Mouse (Mus musculus) heart, embryonic 13.5 days (tissue): ENCODE data around the gene Galr3. TPM values are rescaled to one million over a fixed set of nuclear protein-coding genes. Genes with fewer than 3 reads are reported as not detected.
"Not testable (repeated sequence)": the region's sequence is repeated elsewhere in the genome, so short reads cannot be mapped to it uniquely, and the experiment has no call there.

Source experiments
- ATAC-seq: fragments of 200-750 bp; cut with Nextera tagmentation; 2 replicates; pipeline ENCODE4 v1.8.0; 2017; ENCODE audit warnings: moderate TSS enrichment; ENCODE audit not compliant: insufficient number of reproducible peaks, low FRiP score, low TSS enrichment; ENCODE audit errors: extremely low read depth
- H3K27ac ChIP-seq: fragments of 300-500 bp; sonication (generic); replicated peaks from 2 replicates; pipeline ENCODE4 v1.5.1; 2015; ENCODE audit warnings: moderate library complexity, mild to moderate bottlenecking, inconsistent platforms
- H3K27me3 ChIP-seq: fragments of 300-500 bp; sonication (generic); replicated peaks from 2 replicates; pipeline ENCODE4 v1.6.1; 2015; ENCODE audit warnings: mild to moderate bottlenecking, inconsistent platforms
- H3K36me3 ChIP-seq: fragments of 300-500 bp; sonication (generic); 2 replicates; pipeline ENCODE4 v1.6.1; 2015; ENCODE audit warnings: mild to moderate bottlenecking, inconsistent platforms
- H3K4me1 ChIP-seq: fragments of 300-500 bp; sonication (generic); 2 replicates; pipeline ENCODE4 v1.6.1; 2015; ENCODE audit warnings: inconsistent platforms
- H3K4me2 ChIP-seq: fragments of 300-500 bp; sonication (generic); 2 replicates; pipeline ENCODE4 v1.6.1; 2015; ENCODE audit warnings: inconsistent platforms, mild to moderate bottlenecking, moderate library complexity
- H3K4me3 ChIP-seq: fragments of 300-500 bp; sonication (generic); 2 replicates; pipeline ENCODE4 v1.5.1; 2015; ENCODE audit warnings: moderate library complexity, mild to moderate bottlenecking, inconsistent platforms
- H3K9ac ChIP-seq: fragments of 300-500 bp; sonication (generic); 2 replicates; pipeline ENCODE4 v1.6.1; 2015; ENCODE audit warnings: inconsistent platforms, mild to moderate bottlenecking, moderate library complexity
- H3K9me3 ChIP-seq: fragments of 300-500 bp; sonication (generic); 2 replicates; pipeline ENCODE4 v1.6.1; 2016; ENCODE audit warnings: inconsistent platforms
- WGBS: fragments of 180-500 bp; shearing (Covaris S2); methylation state at CpG from one replicate; pipeline ENCODE4 v1.1.7; 2015; ENCODE audit warnings: mixed read lengths; 5-methylcytosine and 5-hydroxymethylcytosine counted together
- polyA plus RNA-seq: library from polyadenylated mRNA; unstranded; fragments of >200 nt; fragmentation: Nextera tagmentation; extraction: Ambion mirVana; gene quantifications from 2 replicates; pipeline ENCODE4 v1.2.1, GENCODE M21; 2015

Gene Galr3
- polyA plus RNA-seq, 1 experiment from 2014 or later, result not detected

GRCm38 (mm10) chr15:79026511-79027290 is 15.0 kb upstream of the Galr3 start:
- H3K4me1 ChIP-seq, result peaks cover 52% of the 10 kb centered on the region
- H3K9me3 ChIP-seq, result no peaks in the 10 kb centered on the region
- peak overlapping the region; percentile 77; the same call in 1 of the 2 replicates for H3K4me3 ChIP-seq
- peak overlapping the region; percentile 98 for H3K4me2 ChIP-seq
- H3K27me3 ChIP-seq, result peaks cover 15% of the 10 kb centered on the region
- H3K9ac ChIP-seq, result peak overlapping the region; percentile 99
- ATAC-seq, result no peak
- H3K36me3 ChIP-seq, result no peaks in the 10 kb centered on the region
- 41% methylated on average over 14 of the region's 14 CpGs for WGBS
- no peak overlapping the region for H3K27ac ChIP-seq

GRCm38 (mm10) chr15:79027291-79028205 is 14.1 kb upstream of the Galr3 start:
- Histone ChIP-seq H3K4me1 (peaks cover 51% of the 10 kb centered on the region), H3K27ac (peak overlapping the region; percentile 97), H3K4me2 (peak overlapping the region; percentile 98), H3K27me3 (peaks cover 15% of the 10 kb centered on the region), H3K36me3 (no peaks in the 10 kb centered on the region), H3K9me3 (no peaks in the 10 kb centered on the region), H3K9ac (peak overlapping the region; percentile 99), H3K4me3 (peak overlapping the region; percentile 77)
- ATAC-seq, result no peak
- 5% methylated on average over 44 of the region's 46 CpGs for WGBS

GRCm38 (mm10) chr15:79028237-79028738 is 13.4 kb upstream of the Galr3 start, which contains the start of gene H1f0:
Gene H1f0 (plus strand): TSS chr15:79028450.
- Histone ChIP-seq H3K9ac (peak within 1 kb of the TSS; percentile 99), H3K4me2 (peak within 1 kb of the TSS; percentile 98), H3K27ac (peak within 1 kb of the TSS; percentile 97), H3K4me1 (peaks cover 44% of the 10 kb centered on the region), H3K27me3 (peaks cover 15% of the 10 kb centered on the region), H3K36me3 (no peaks in the 10 kb centered on the region), H3K4me3 (peak within 1 kb of the TSS; percentile 77), H3K9me3 (no peaks in the 10 kb centered on the region)
- peak; percentile 52; the same call in 1 of the 2 replicates for ATAC-seq
- under 1% methylated on average over 50 of the region's 58 CpGs for WGBS

- Histone ChIP-seq H3K27ac (peak overlapping the region; percentile 97), H3K4me1 (peaks cover 44% of the 10 kb centered on the region), H3K9ac (peak overlapping the region; percentile 99), H3K4me2 (peak overlapping the region; percentile 98), H3K36me3 (no peaks in the 10 kb centered on the region), H3K27me3 (peaks cover 11% of the 10 kb centered on the region), H3K4me3 (peak overlapping the region; percentile 77), H3K9me3 (no peaks in the 10 kb centered on the region)
- no peak for ATAC-seq
- 25% methylated on average over 16 of the region's 16 CpGs for WGBS
Measured at GRCm38 (mm10) chr15:79028823-79029484, 12.7 kb upstream of the Galr3 start.

GRCm38 (mm10) chr15:79029519-79030241 is 12.0 kb upstream of the Galr3 start:
- Histone ChIP-seq H3K27ac (peak overlapping the region; percentile 72), H3K36me3 (no peaks in the 10 kb centered on the region), H3K27me3 (peaks cover 7% of the 10 kb centered on the region), H3K9ac (peak overlapping the region; percentile 99), H3K9me3 (no peaks in the 10 kb centered on the region), H3K4me1 (peaks cover 44% of the 10 kb centered on the region), H3K4me2 (peak overlapping the region; percentile 98), H3K4me3 (peak overlapping the region; percentile 77)
- no peak for ATAC-seq
- 7% methylated on average over 11 of the region's 11 CpGs for WGBS

- peaks cover 36% of the 10 kb centered on the region for H3K4me1 ChIP-seq
- peak overlapping the region; percentile 98 for H3K4me2 ChIP-seq
- peak overlapping the region; percentile 99 for H3K9ac ChIP-seq
- ATAC-seq, result peak; percentile 74
- peak overlapping the region; percentile 77 for H3K4me3 ChIP-seq
- WGBS, result 1% methylated on average over 52 of the region's 52 CpGs
- H3K27ac ChIP-seq, result peak overlapping the region; percentile 72
- no peaks in the 10 kb centered on the region for H3K9me3 ChIP-seq
- no peaks in the 10 kb centered on the region; the same call in 1 of the 2 replicates for H3K27me3 ChIP-seq
- H3K36me3 ChIP-seq, result peaks cover under 1% of the 10 kb centered on the region; the same call in 1 of the 2 replicates
Measured at GRCm38 (mm10) chr15:79030551-79031435, 10.9 kb upstream of the Galr3 start.

- ATAC-seq, H3K27me3 ChIP-seq, H3K27ac ChIP-seq, H3K4me2 ChIP-seq, H3K36me3 ChIP-seq, H3K4me3 ChIP-seq, H3K9me3 ChIP-seq, H3K9ac ChIP-seq: not testable (repeated sequence)
- peaks cover 31% of the 10 kb centered on the region for H3K4me1 ChIP-seq
- WGBS, result 74% methylated on average over 5 of the region's 5 CpGs
Measured at GRCm38 (mm10) chr15:79031908-79032307, 9.8 kb upstream of the Galr3 start.

GRCm38 (mm10) chr15:79037913-79038328 is 3.8 kb upstream of the Galr3 start:
- H3K27me3 ChIP-seq, result peaks cover 50% of the 10 kb centered on the region
- no peak for ATAC-seq
- H3K9me3 ChIP-seq, result no peaks in the 10 kb centered on the region
- H3K27ac ChIP-seq, result no peak overlapping the region
- H3K9ac ChIP-seq, result 0 out of 2 replicates have a peak overlapping the region, but pooled peaks have one; percentile 58
- H3K4me3 ChIP-seq, result peak overlapping the region; percentile 10; the same call in 1 of the 2 replicates
- peaks cover 6% of the 10 kb centered on the region for H3K36me3 ChIP-seq
- H3K4me2 ChIP-seq, result peak overlapping the region; percentile 55
- WGBS, result 6% methylated on average over 14 of the region's 14 CpGs
- H3K4me1 ChIP-seq, result peaks cover 29% of the 10 kb centered on the region

- no peak overlapping the region for H3K9ac ChIP-seq
- H3K4me1 ChIP-seq, result peaks cover 33% of the 10 kb centered on the region
- H3K27me3 ChIP-seq, result peaks cover 54% of the 10 kb centered on the region
- no peaks in the 10 kb centered on the region for H3K9me3 ChIP-seq
- peaks cover 6% of the 10 kb centered on the region for H3K36me3 ChIP-seq
- H3K4me3 ChIP-seq, result 0 out of 2 replicates have a peak overlapping the region, but pooled peaks have one; percentile 10
- no peak overlapping the region for H3K27ac ChIP-seq
- 61% methylated on average over 10 of the region's 10 CpGs for WGBS
- H3K4me2 ChIP-seq, result peak overlapping the region; percentile 55; the same call in 1 of the 2 replicates
- ATAC-seq, result no peak
Measured at GRCm38 (mm10) chr15:79038331-79038730, 3.4 kb upstream of the Galr3 start.
